Mouse (Mus musculus) cerebellum, adult 9-11 months (tissue): ENCODE results near the gene Gopc.
"Not testable (repeated sequence)": the region's sequence is repeated elsewhere in the genome, so short reads cannot be mapped to it uniquely, and the experiment has no call there.

Experiments
- DNase-seq: peaks from one replicate; pipeline ENCODE4 v3.0.0; 2022

The Gopc gene

DNA sequence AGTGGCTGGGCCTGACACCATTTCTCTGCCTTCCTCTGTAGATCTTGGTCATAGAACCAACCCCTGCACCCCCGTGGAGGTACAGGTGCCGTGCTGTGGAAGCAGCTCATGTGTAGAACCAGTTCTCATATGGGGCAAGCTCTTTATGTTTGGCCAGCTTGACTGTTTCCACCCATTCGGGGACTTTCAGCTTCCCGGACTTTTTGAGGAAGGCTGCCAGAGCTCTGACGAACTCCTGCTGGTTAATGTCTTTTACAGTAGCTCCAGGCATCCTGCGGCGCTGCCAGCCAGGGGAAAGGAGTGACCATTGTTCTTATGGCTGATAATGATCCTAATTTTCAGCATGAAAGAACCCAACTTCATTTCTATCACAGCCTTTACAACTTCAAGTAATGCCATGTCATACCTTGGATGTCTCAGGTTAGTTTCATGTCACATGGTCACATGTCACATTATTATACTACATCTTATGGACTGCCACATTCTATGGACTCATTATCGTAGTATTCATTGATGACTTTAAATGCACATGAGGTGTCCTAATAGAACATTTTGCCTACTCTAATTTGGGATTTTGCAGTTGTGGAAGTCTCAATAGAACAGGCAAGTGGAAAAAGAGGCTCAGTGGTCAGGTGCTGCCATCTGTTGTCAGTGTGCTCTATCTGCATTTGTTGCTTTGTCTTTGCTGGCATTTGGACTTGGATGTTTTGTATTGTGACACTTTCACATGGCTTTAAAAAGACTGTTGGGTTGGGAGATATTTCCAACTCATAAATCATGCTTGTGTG lies 3.1 kb upstream of the Gopc start:
- peak; percentile 56 for DNase-seq

DNA sequence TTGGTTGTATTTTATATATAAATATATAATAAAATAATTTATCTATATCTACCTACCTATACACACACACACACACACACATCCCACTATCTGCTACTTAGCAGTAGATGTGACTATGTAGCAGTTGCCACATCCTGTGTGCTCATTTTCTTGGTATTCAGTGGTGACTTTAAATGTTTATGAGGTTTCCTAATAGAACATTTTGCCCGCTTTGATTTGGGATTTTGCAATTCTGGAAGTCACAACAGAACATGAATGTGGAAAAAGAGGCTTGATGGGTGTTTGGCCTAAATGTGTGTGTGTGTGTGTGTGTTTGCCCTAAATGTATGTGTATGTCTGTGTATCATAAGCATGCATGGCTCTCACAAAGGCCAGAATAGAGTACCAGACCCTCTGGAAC lies 1.6 kb upstream of the Gopc start:
- no peak for DNase-seq

- no peak for DNase-seq
These were observed 1.1 kb upstream of the Gopc start for GRCm38 (mm10) chr10:52383022-52383421.

DNA sequence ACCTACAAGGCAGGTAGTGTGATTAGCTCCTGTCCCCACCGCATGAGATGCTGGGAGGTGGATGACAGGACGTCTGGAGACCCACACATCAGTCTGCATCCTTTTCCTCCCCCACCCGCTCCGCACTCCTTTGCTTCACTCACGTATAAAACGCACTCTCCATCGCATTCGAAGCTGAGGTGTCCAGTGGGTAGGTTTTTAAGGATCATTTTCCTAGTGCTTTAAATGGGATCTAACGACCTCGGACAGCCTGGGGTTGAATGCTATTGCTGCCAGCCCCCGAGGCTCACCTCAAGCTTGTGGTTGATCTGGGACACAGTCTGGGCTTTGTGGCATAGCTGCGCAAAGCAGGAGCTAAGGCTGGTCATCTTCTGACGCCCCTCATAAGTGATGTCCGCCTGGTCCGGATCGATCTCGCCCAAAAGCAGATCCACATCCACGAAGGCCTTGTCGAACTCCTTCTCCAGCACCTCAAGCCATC lies 563 bp downstream of the Gopc start:
- DNase-seq: no peak

DNA sequence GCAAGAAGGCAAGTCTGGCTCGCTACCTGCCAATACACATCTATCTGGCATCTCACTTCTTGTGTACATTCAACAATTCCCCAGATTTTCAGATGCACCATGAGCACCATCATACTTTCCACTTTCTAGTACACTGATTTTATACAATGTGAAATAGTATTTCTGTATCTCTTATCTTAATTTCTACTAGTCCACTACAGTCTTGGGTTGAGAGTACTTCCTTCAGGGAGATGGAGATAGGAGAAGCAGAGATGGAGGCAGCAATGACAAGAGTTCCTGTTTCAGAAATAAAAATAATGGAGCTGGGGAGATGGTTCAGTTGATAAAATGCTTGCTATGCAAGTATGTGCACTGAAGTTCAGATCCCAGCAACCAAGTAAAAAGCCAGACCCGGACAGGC lies 4.1 kb downstream of the Gopc start:
- no peak for DNase-seq

GRCm38 (mm10) chr10:52376422-52376821 lies 5.5 kb downstream of the Gopc start:
- no peak for DNase-seq

GRCm38 (mm10) chr10:52374651-52375050 lies 7.3 kb downstream of the Gopc start:
- DNase-seq: no peak

GRCm38 (mm10) chr10:52373834-52374233 lies 8.1 kb downstream of the Gopc start:
- DNase-seq: no peak

- DNase-seq: peak; percentile 56
These were observed 13.5 kb downstream of the Gopc start for GRCm38 (mm10) chr10:52368376-52368775.

DNA sequence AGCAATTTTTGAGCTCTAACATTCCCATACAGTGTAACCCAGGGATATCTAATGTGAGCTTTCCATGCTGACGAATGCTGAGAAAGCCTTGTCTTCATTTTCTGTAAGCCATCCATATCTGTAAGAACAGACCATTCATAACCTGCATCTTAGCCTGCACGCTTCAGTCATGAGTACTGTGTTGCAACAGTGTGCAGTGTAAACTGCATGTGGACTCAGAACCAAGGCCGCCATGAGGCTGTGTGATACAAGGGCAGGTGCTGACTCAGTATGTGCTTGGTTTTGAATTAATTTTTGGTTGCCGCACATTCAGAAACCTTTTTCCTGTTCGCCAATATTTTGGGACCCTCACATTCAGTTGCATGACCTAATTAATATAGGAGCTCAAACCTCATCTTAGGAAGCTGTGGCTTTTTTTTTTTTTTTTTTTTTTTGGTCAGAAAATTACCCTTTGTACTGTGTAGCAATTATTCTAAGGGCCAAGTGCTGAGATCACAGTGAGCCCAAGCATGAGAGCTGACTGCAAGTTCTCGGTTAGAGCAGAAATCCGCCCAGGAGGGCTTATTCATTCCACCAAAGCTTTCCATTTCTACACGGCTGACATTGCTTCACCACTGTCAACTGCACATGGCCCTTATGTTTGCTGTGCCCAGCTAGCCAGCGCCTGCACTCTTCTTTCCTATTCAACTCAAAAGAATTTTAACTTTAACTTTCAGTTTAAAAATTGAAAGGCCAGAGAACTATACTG lies 20.9 kb downstream of the Gopc start:
- DNase-seq: no peak

GRCm38 (mm10) chr10:52360241-52360735 lies 21.6 kb downstream of the Gopc start:
- DNase-seq: peak; percentile 71

GRCm38 (mm10) chr10:52358467-52358866 lies 23.5 kb downstream of the Gopc start, which contains the start of gene Gm26741:
TSS of gene Gm26741 (plus strand) at chr10:52358767.
- DNase-seq: no peak

DNA sequence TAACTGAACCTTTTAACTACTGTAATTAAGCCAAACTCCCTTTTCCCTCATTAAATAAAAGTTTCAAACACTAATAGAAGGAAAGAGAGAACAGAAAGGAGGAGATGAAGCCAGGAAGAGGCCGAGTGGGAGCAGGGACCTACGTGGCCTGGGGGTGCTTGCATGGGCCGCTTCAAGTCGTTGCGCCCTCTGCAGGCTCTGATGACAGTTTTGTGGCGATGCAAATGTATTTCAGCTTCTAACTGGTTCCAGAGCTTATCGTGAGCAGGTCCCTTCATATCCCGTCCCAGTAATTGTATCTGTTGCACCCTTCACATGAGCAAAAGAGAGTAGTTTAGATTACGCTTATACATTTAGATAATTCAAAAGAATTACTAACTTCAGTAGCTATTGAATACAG lies 28.7 kb downstream of the Gopc start:
- no peak for DNase-seq

DNA sequence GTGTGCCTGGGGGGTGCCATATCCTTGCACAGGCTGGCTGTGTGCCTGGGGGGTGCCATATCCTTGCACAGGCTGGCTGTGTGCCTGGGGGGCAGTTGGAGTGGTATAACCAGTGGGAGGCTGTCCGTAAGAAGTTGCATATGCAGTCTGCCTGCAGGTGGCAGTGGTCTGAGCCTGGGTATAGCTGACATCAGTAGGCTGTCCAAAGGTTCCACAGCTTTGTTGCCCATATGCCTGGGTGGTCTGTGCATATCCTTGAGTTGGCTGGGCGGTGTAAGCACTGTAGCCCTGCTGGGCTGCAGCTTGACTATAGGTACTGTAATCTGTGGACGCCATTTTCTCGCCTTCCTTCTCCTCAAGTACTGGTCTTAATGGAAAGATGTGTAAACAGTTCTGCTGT lies 38.6 kb downstream of the Gopc start:
- not testable (repeated sequence) for DNase-seq

GRCm38 (mm10) chr10:52331007-52331406 lies 50.9 kb downstream of the Gopc start:
- no peak for DNase-seq

DNA sequence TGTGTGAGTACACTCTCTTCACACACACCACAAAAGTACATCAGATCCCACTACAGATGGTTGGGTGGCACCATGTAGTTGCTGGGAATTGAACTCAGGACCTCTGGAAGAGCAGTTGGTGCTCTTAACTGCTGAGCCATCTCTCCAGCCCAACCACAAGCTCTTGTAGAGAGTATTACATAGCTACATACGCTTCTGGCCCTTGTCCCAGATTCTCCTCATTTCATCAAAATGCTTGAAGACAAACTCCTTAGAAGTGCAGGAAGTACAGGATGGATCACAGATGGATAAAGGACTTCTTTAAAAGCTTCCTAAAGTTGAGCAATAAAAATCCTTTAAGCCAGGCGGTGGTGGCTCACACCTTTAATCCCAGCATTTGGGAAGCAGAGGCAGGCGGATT lies 60.0 kb downstream of the Gopc start:
- no peak for DNase-seq

DNA sequence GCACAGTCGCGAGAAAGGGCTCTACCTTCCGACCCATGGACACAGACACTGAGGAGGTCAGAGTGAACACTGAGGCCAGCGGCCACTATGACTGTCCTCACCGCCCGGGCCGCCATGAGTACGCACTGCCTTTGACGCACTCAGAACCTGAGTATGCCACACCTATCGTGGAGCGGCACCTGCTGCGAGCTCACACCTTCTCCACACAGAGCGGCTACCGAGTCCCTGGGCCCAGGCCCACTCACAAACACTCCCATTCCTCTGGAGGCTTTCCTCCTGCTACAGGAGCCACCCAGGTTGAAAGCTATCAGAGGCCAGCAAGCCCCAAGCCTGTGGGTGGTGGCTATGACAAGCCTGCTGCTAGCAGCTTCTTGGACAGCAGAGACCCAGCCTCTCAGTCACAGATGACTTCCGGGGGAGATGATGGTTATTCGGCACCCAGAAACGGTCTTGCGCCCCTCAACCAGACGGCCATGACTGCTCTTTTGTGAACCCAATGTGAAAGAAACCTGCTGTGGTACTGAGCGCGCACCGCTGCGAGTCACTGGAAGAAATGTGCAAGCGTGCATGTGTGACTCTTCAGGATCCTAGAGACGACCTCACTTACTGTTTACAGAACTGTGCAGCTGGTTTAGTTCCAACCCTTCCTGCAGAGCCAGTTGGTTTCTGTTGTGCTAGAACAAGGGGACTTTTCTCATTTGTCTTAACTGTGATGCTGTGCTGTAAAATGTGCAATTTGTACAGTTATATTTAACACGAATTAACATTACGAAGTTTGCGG lies 62.2 kb downstream of the Gopc start:
- DNase-seq: no peak

GRCm38 (mm10) chr10:52309196-52309595 lies 72.7 kb downstream of the Gopc start:
- no peak for DNase-seq

GRCm38 (mm10) chr10:52304574-52304973 lies 77.3 kb downstream of the Gopc start:
- DNase-seq: no peak

- no peak for DNase-seq
These were observed 79.7 kb downstream of the Gopc start for GRCm38 (mm10) chr10:52302271-52302670.

- no peak for DNase-seq
These were observed 80.2 kb downstream of the Gopc start for GRCm38 (mm10) chr10:52301766-52302165.

GRCm38 (mm10) chr10:52298568-52298967 lies 83.4 kb downstream of the Gopc start:
- DNase-seq: not testable (repeated sequence)

DNA sequence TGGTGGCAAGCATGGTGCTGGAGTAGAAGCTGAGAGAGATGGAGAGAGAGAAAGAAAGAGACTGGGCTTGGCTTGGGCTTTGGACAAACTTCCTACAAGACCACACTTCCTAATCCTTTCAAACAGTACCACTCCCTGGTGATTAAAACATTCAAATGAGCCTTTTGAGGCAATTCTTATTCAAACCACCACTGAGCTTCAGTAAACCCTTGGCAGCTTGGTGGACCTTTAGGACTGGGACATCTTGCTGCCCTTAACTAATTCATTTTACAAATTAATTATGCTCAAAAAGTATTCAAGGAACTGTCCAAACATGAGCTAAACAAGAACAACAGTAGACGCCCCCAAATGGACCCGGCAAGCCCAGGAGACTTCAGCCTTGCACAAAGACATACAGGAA lies 86.0 kb downstream of the Gopc start:
- no peak for DNase-seq
